Mouse (Mus musculus): ENCODE measurements at regions not wholly inside any gene's neighbourhood (a gene's known extent, or its start where the extent isn't known, plus 50 kb on each side); places are given as distances from the start of the nearest gene placed in this dataset.

- H3K36me3 ChIP-seq (ENCODE audit: control insufficient read depth in 1 of 2, insufficient read depth in 2 of 2, low read length in 2 of 2) = no peaks in the 10 kb centered on the region
- TF ChIP-seq JUND (IDR thresholded peaks at IDR 0.05; ENCODE audit: low read depth, low read length) (no peak), SMC3 (IDR thresholded peaks at IDR 0.05; ENCODE audit: low read depth, low read length) (no peak), CHD2 (IDR thresholded peaks at IDR 0.05; ENCODE audit: low read length) (no peak), UBTF (IDR thresholded peaks at IDR 0.05; ENCODE audit: borderline replicate concordance, insufficient read depth, low read depth, low read length) (no peak), USF2 (IDR thresholded peaks at IDR 0.05; ENCODE audit: borderline replicate concordance in 1 of 2, insufficient read depth in 1 of 2, low read depth in 1 of 2, low read length in 2 of 2) (no peak), ZKSCAN1 (IDR thresholded peaks at IDR 0.05; ENCODE audit: low read depth, low read length) (no peak), E2F4 (IDR thresholded peaks at IDR 0.05; ENCODE audit: borderline replicate concordance, low read depth, low read length) (no peak), CTCF (IDR thresholded peaks at IDR 0.05 in 2 of 3, conservative IDR thresholded peaks at IDR 0.05 in 1 of 3; ENCODE audit: control insufficient read depth in 1 of 3, insufficient read depth in 1 of 3, low read depth in 2 of 3, low read length in 3 of 3, poor library complexity in 1 of 3, severe bottlenecking in 1 of 3) (no peak), ZC3H11A (IDR thresholded peaks at IDR 0.05; ENCODE audit: low read depth, low read length) (no peak), ZNF384 (IDR thresholded peaks at IDR 0.05; ENCODE audit: low read depth, low read length) (no peak), NRF1 (IDR thresholded peaks at IDR 0.05; ENCODE audit: insufficient read depth, low read depth, low read length, poor library complexity, severe bottlenecking) (no peak)
- no peak overlapping the region for H3K4me3 ChIP-seq (ENCODE audit: control insufficient read depth in 1 of 2, insufficient read depth in 1 of 2, low read depth in 2 of 2, low read length in 2 of 2)
- H3K9me3 ChIP-seq (replicated peaks; ENCODE audit: insufficient read depth, low read length) = no peaks in the 10 kb centered on the region
- H3K79me2 ChIP-seq (ENCODE audit: control insufficient read depth, insufficient read depth, low read length, poor library complexity) = no peaks in the 10 kb centered on the region
- no peak overlapping the region for H3K9ac ChIP-seq (ENCODE audit: control insufficient read depth, low read depth, low read length, poor library complexity, severe bottlenecking)
- peaks cover 0 to 6% of the 10 kb centered on the region in 2 experiments; a peak in 2 of 4 replicates for H3K4me1 ChIP-seq (ENCODE audit: control insufficient read depth in 1 of 2, insufficient read depth in 2 of 2, low read length in 2 of 2)
- H3K27ac ChIP-seq (ENCODE audit: control insufficient read depth, low read depth, low read length) = no peak overlapping the region
- no peak for DNase-seq (ENCODE audit: low read depth, low spot score)
- H3K27me3 ChIP-seq (ENCODE audit: control insufficient read depth in 1 of 2, insufficient read depth in 2 of 2, low read length in 2 of 2) = no peaks in the 10 kb centered on the region
Observed at GRCm38 (mm10) chr1:184628566-184629168, 103.8 kb downstream of the Hlx start.

DNA sequence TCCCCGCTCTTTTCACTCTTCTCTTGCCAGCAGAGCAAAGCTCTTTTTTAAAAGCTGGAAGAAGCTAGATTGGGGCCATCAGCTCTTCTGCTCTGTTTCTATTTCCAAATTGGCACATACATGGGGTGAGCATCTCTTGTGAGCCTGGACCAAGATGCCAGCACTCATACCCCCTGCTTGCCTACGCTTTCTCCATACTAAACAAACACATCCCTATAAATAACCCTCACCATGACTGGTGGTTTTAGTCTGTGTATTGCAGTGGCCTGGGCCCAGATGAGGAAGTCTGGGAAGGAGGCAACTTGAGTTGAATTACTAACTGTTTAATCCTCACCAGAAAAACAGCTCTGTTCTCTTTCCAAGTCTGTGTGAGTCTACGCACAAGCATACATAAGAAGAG is 110.0 kb downstream of the Hlx start:
- Histone ChIP-seq H3K9ac (ENCODE audit: control insufficient read depth, low read depth, low read length, poor library complexity, severe bottlenecking) (no peak overlapping the region), H3K27ac (ENCODE audit: control insufficient read depth, low read depth, low read length) (no peak overlapping the region)

DNA sequence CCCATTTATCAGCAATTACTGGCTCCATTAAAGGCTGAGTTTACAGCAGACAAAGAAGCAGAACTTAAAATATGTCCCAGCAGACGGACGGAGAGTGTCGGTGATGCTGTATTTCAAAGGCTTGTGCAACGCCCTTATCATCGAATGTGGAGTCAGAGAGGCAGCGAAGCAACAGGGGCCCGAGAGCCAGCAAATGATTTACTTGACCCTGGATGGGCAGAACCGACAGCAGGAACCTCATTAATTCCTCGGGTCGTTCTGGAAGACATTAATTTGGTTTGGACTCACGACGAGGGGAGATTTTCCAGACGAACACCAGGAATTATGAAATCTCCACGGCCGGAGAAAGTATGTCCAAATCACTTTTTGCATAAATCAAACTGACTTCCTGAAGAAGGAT is 110.5 kb downstream of the Hlx start:
- TF ChIP-seq EP300 (IDR thresholded peaks at IDR 0.05; ENCODE audit: low read depth in 1 of 2, low read length in 2 of 2) (no peak), HCFC1 (IDR thresholded peaks at IDR 0.05; ENCODE audit: low read depth, low read length) (no peak), MEF2A (IDR thresholded peaks at IDR 0.05; ENCODE audit: extremely low read depth, insufficient replicate concordance, low read depth, low read length, poor library complexity, severe bottlenecking) (no peak), MAX (IDR thresholded peaks at IDR 0.05; ENCODE audit: low read length) (no peak), UBTF (IDR thresholded peaks at IDR 0.05; ENCODE audit: borderline replicate concordance, insufficient read depth, low read depth, low read length) (no peak), SMC3 (IDR thresholded peaks at IDR 0.05; ENCODE audit: low read depth, low read length) (no peak), MAZ (IDR thresholded peaks at IDR 0.05; ENCODE audit: low read depth, low read length) (no peak), NELFE (IDR thresholded peaks at IDR 0.05; ENCODE audit: low read depth, low read length) (no peak), ZNF384 (IDR thresholded peaks at IDR 0.05; ENCODE audit: low read depth, low read length) (no peak), POLR2AphosphoS2 (IDR thresholded peaks at IDR 0.05; ENCODE audit: low read length) (no peak), JUND (IDR thresholded peaks at IDR 0.05; ENCODE audit: low read depth, low read length) (no peak), ZKSCAN1 (IDR thresholded peaks at IDR 0.05; ENCODE audit: low read depth, low read length) (no peak), USF2 (IDR thresholded peaks at IDR 0.05; ENCODE audit: borderline replicate concordance in 1 of 2, insufficient read depth in 1 of 2, low read depth in 1 of 2, low read length in 2 of 2) (no peak), TCF12 (IDR thresholded peaks at IDR 0.05; ENCODE audit: low read depth, low read length) (no peak), POLR2AphosphoS5 (IDR thresholded peaks at IDR 0.05; ENCODE audit: borderline replicate concordance, low read depth, low read length) (no peak), CHD1 (IDR thresholded peaks at IDR 0.05; ENCODE audit: low read depth, low read length) (no peak)
- no peaks in the 10 kb centered on the region for H3K27me3 ChIP-seq (ENCODE audit: control insufficient read depth in 1 of 2, insufficient read depth in 2 of 2, low read length in 2 of 2)
- DNase-seq (ENCODE audit: low read depth, low spot score) = no peak
- H3K79me2 ChIP-seq (ENCODE audit: control insufficient read depth, insufficient read depth, low read length, poor library complexity) = no peaks in the 10 kb centered on the region
- no peaks in the 10 kb centered on the region for H3K4me1 ChIP-seq (ENCODE audit: control insufficient read depth in 1 of 2, insufficient read depth in 2 of 2, low read length in 2 of 2)
- no peaks in the 10 kb centered on the region for H3K9me3 ChIP-seq (replicated peaks; ENCODE audit: insufficient read depth, low read length)
- H3K9ac ChIP-seq (ENCODE audit: control insufficient read depth, low read depth, low read length, poor library complexity, severe bottlenecking) = no peak overlapping the region
- H3K36me3 ChIP-seq (ENCODE audit: control insufficient read depth in 1 of 2, insufficient read depth in 2 of 2, low read length in 2 of 2) = no peaks in the 10 kb centered on the region
- H3K4me3 ChIP-seq (ENCODE audit: control insufficient read depth in 1 of 2, insufficient read depth in 1 of 2, low read depth in 2 of 2, low read length in 2 of 2) = no peak overlapping the region
- H3K27ac ChIP-seq (ENCODE audit: control insufficient read depth, low read depth, low read length) = no peak overlapping the region

More for the DNA sequence above, 110.0 kb downstream of the Hlx start:
- no peak for TF ChIP-seq MYC (IDR thresholded peaks at IDR 0.05; ENCODE audit: low read depth, low read length)
- no peak for TF ChIP-seq USF1 (IDR thresholded peaks at IDR 0.05; ENCODE audit: low read depth, low read length)
- TF ChIP-seq EP300 (IDR thresholded peaks at IDR 0.05; ENCODE audit: low read depth in 1 of 2, low read length in 2 of 2) = no peak
- no peak for TF ChIP-seq CHD2 (IDR thresholded peaks at IDR 0.05; ENCODE audit: low read length)
- no peak for TF ChIP-seq HCFC1 (IDR thresholded peaks at IDR 0.05; ENCODE audit: low read depth, low read length)
- TF ChIP-seq ZC3H11A (IDR thresholded peaks at IDR 0.05; ENCODE audit: low read depth, low read length) = no peak
- TF ChIP-seq ZKSCAN1 (IDR thresholded peaks at IDR 0.05; ENCODE audit: low read depth, low read length) = no peak
- no peak for TF ChIP-seq GATA1 (IDR thresholded peaks at IDR 0.05; ENCODE audit: low read depth, low read length)
- no peak for DNase-seq (ENCODE audit: low read depth, low spot score)
- Histone ChIP-seq H3K27me3 (ENCODE audit: control insufficient read depth in 1 of 2, insufficient read depth in 2 of 2, low read length in 2 of 2) (no peaks in the 10 kb centered on the region), H3K4me3 (ENCODE audit: control insufficient read depth in 1 of 2, insufficient read depth in 1 of 2, low read depth in 2 of 2, low read length in 2 of 2) (no peak overlapping the region), H3K79me2 (ENCODE audit: control insufficient read depth, insufficient read depth, low read length, poor library complexity) (no peaks in the 10 kb centered on the region), H3K36me3 (ENCODE audit: control insufficient read depth in 1 of 2, insufficient read depth in 2 of 2, low read length in 2 of 2) (no peaks in the 10 kb centered on the region), H3K9me3 (replicated peaks; ENCODE audit: insufficient read depth, low read length) (no peaks in the 10 kb centered on the region), H3K4me1 (ENCODE audit: control insufficient read depth in 1 of 2, insufficient read depth in 2 of 2, low read length in 2 of 2) (no peaks in the 10 kb centered on the region)

Data from MEL (cell line).